Mouse (Mus musculus): ENCODE measurements around the gene Foxj2.

Gene Foxj2

GRCm38 (mm10) chr6:122867914-122868313 lies 48.2 kb downstream of the Foxj2 start:
- in situ Hi-C loops (cut with MboI, MseI) = no loop called here

GRCm38 (mm10) chr6:122869846-122870245 lies 50.1 kb downstream of the Foxj2 start:
- in situ Hi-C loops (cut with MboI, MseI) = loop anchor here in 1 of 2 experiments (10.0 kb wide), 1 partner anchor 555 kb away; no protein-coding TSS in a partner anchor

GRCm38 (mm10) chr6:122872800-122873199 lies 53.1 kb downstream of the Foxj2 start:
- in situ Hi-C loops (cut with MboI, MseI) = loop anchor here in 1 of 2 experiments (10.0 kb wide), 1 partner anchor 558 kb away; no protein-coding TSS in a partner anchor

- in situ Hi-C loops (cut with MboI, MseI) = loop anchor here in 1 of 2 experiments (10.0 kb wide), 1 partner anchor 559 kb away; no protein-coding TSS in a partner anchor
Observed at GRCm38 (mm10) chr6:122873871-122874719, 54.4 kb downstream of the Foxj2 start, which contains the start of gene Necap1. Gene Necap1, plus strand, starts transcription at chr6:122874474.

GRCm38 (mm10) chr6:122874720-122875389 lies 55.1 kb downstream of the Foxj2 start:
- in situ Hi-C loops (cut with MboI, MseI) = loop anchor here (5.0 to 25.0 kb wide), 5 partner anchors 53 to 1512 kb away; partner anchors contain the start of gene M6pr (in 1 of the 2)

GRCm38 (mm10) chr6:122879141-122879735 lies 59.5 kb downstream of the Foxj2 start:
- in situ Hi-C loops (cut with MboI, MseI) = loop anchor here (5.0 to 25.0 kb wide), 5 partner anchors 57 to 1508 kb away; partner anchors contain the start of gene M6pr (in 1 of the 2)

DNA sequence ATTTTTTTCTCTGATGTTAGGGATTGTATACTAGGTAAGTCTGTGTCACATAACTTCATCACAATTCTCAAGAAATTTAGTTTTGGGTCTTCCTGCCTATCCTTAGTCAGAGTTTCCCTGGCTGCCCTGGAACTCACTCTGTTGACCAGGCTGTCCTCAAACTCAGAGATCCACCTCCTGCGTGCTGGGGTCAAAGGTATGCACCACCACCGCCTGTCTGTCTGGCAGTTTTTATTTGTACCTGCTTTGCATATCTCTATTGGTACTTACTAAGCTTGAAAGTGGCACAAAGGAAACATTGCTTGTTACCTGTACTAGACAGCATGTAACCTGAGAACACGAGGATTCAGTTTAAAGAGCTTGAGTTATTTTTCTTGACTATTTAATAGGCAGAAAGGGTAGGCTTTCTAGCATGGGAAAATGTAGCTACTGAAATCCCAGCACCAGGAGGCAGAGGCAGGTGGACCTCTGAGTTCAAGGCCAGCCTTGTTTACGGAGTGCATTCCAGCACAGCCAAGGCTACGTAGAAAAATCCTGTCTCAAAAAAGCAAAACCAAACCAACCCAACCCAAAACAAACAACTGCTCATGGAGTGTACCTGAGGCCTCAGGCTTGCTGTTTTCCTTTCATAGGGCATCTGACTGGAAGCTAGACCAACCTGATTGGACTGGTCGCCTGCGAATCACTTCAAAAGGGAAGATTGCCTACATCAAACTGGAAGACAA lies 60.2 kb downstream of the Foxj2 start:
- in situ Hi-C loops (cut with MboI, MseI) = loop anchor here (5.0 to 25.0 kb wide), 5 partner anchors 58 to 1507 kb away; partner anchors contain the start of gene M6pr (in 1 of the 2)

DNA sequence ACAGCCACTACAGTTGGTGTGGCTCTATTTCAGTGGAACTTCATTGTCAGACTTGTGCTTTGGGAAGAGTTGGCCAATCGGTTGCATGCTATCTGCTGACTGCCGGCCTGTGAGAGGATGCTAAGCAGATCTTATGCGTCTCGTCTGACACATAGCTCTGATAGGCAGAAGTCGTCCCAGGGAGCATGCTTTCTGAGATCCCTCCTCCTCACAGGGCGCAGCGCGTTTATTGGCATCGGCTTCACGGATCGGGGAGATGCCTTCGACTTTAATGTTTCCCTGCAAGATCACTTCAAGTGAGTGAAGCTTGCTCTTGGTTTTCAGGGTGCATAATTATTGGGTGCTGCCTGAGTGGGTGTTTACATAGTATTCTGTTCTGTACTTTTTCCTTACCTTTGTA lies 61.6 kb downstream of the Foxj2 start:
- in situ Hi-C loops (cut with MboI, MseI) = loop anchor here in 1 of 2 experiments (25.0 kb wide), 2 partner anchors 1381 to 1506 kb away; no protein-coding TSS in a partner anchor

- in situ Hi-C loops (cut with MboI, MseI) = loop anchor here in 1 of 2 experiments (25.0 kb wide), 2 partner anchors 1379 to 1504 kb away; no protein-coding TSS in a partner anchor
Observed at GRCm38 (mm10) chr6:122883603-122884002, 63.9 kb downstream of the Foxj2 start.

DNA sequence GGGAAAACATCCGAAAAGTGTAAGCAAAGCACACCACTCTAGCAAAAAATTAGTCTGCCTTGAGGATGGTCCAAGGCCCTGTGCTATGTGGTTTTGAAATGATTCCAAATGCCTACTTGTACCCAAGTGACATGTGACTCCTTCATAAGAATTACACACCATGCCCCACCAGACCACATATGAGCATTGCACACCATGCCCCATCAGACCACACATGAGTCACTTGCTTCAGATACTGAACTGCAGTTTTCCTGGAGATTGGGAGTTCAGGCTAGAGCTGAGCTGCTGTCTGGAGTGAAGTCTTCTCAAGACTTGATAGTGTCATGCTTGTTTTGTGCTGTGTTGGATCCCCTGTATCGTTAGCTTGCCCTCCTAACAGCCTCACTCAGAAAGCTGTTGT lies 69.9 kb downstream of the Foxj2 start:
- in situ Hi-C loops (cut with MboI, MseI) = loop anchor here in 1 of 2 experiments (25.0 kb wide), 2 partner anchors 1373 to 1498 kb away; no protein-coding TSS in a partner anchor

DNA sequence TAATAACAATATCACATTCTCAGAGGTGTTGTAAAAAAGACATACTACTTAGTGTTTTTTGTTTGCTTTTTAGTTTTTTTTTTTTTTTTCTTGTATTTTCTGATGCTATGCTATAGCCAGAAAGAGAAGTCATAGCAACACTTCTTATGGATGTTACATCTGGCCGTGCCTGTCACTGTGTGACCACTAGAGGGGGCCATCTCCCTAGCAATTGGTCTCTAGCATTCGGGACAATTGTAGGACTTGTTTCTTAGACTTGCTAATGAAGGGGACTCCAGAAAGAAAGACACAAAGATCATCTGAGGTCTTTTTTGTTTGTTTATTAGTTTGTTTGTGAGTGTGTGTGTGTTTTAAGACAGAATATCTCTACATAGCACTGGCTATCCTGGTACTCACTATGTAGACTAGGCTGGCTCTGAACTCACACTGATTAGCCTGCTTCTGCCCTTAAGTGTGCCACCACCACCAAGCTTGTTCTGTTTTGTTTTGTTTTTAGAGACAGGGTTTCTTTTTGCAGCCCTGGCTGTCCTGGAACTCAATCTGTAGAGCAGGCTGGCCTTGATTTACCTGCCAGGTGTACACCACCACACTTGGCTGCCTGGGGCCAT lies 72.8 kb downstream of the Foxj2 start:
- in situ Hi-C loops (cut with MboI, MseI) = loop anchor here (5.0 to 25.0 kb wide), 4 partner anchors 642 to 1495 kb away; partner anchors contain the start of gene Vmn2r21 (in 1 of the 2)

All from T-helper 17 cell (primary cell).